Mouse (Mus musculus): ENCODE data around the gene Zfp408.

GRCm38 (mm10) chr2:91627486-91627885 is 22.1 kb downstream of the Zfp408 start:
- TF ChIP-seq POLR2A (IDR thresholded peaks at IDR 0.05; ENCODE audit: borderline replicate concordance, extremely low read depth, low read depth, low read length), result no peak
- no peak for TF ChIP-seq CTCF (IDR thresholded peaks at IDR 0.05; ENCODE audit: insufficient read depth, low read length)
